ENCODE assay signal across 9 mouse cellular contexts in genomic region chr3:52685434-52686181, GRCm38 (mm10).
DNase-seq lines count a peak whose midpoint lies in the region; ATAC-seq lines count a peak whose summit lies in the region.
"Had no signal": no experiment of that assay in that cellular context is flagged by ENCODE, and none has a peak within 500 bp of the region (broad histone marks: within the 10 kb centered on the region; RNA-seq: fewer than 3 reads in every experiment).

No protein-coding gene starts in this region.

- no peaks in the 10 kb centered on the region for H3K36me3 ChIP-seq in heart, embryonic 11.5 days (ENCODE audit: control insufficient read depth, insufficient read depth, low read length)
- no peaks in the 10 kb centered on the region for H3K36me3 ChIP-seq in neural tube, embryonic 15.5 days
- H3K36me3 ChIP-seq: neural tube, embryonic 12.5 days had no signal

- no peak for ATAC-seq in heart, embryonic 11.5 days (replicated peaks; ENCODE audit: insufficient number of reproducible peaks, low FRiP score, low TSS enrichment)
- ATAC-seq in neural tube, embryonic 15.5 days (ENCODE audit: low FRiP score): no peak

- H3K9me3 ChIP-seq in heart, embryonic 11.5 days (replicated peaks; ENCODE audit: control insufficient read depth, low read length): no peaks in the 10 kb centered on the region
- no peaks in the 10 kb centered on the region for H3K9me3 ChIP-seq in neural tube, embryonic 15.5 days (replicated peaks)
- H3K9me3 ChIP-seq: neural tube, embryonic 12.5 days had no signal

- no peak overlapping the region for H3K4me3 ChIP-seq in heart, embryonic 11.5 days (ENCODE audit: low read depth, low read length)
- no peak overlapping the region for H3K4me3 ChIP-seq in neural tube, embryonic 15.5 days (replicated peaks)
- H3K4me3 ChIP-seq: neural tube, embryonic 12.5 days had no signal

- WGBS in heart, embryonic 11.5 days (ENCODE audit: insufficient replicate concordance): 57% methylated on average over 9 of the region's 9 CpGs
- 33% methylated on average over 9 of the region's 9 CpGs for WGBS in neural tube, embryonic 15.5 days

- H3K27me3 ChIP-seq in heart, embryonic 11.5 days (ENCODE audit: control insufficient read depth, insufficient read depth, low read length): no peaks in the 10 kb centered on the region
- H3K27me3 ChIP-seq in neural tube, embryonic 15.5 days (replicated peaks): peaks cover 12% of the 10 kb centered on the region

- no peaks in the 10 kb centered on the region for H3K4me1 ChIP-seq in heart, embryonic 11.5 days (ENCODE audit: control insufficient read depth, insufficient read depth, low read length)
- peaks cover 7% of the 10 kb centered on the region; the same call in 1 of the 2 replicates for H3K4me1 ChIP-seq in neural tube, embryonic 15.5 days

- H3K9ac ChIP-seq in heart, embryonic 11.5 days (ENCODE audit: low read depth, low read length): no peak overlapping the region
- no peak overlapping the region for H3K9ac ChIP-seq in neural tube, embryonic 15.5 days (replicated peaks)
- H3K9ac ChIP-seq: neural tube, embryonic 12.5 days had no signal

- peak; percentile 54 to 64 for DNase-seq in heart, adult 18-20 months
- peak; percentile 66 for DNase-seq in adrenal gland, adult 8-10 months
- DNase-seq in heart, postnatal 36 days: peak; percentile 29 to 49
- DNase-seq in lung, postnatal 14 days: peak; percentile 43
- DNase-seq in testis, postnatal 14 days (ENCODE audit: low spot score): no peak
- no peak for DNase-seq in layer of hippocampus, adult 9-10 months (ENCODE audit: low spot score)

- intact Hi-C loops in heart, postnatal 36 days (cut with DNase I): no loop called here

- no peak overlapping the region for H3K27ac ChIP-seq in heart, embryonic 11.5 days (ENCODE audit: low read depth, low read length)
- H3K27ac ChIP-seq in neural tube, embryonic 15.5 days (replicated peaks): no peak overlapping the region
- H3K27ac ChIP-seq: neural tube, embryonic 12.5 days had no signal

- no peak overlapping the region for H3K4me2 ChIP-seq in heart, embryonic 11.5 days
- H3K4me2 ChIP-seq in neural tube, embryonic 15.5 days: no peak overlapping the region
- H3K4me2 ChIP-seq: neural tube, embryonic 12.5 days had no signal

Comparison
In these comparisons a context has a peak if more than half of its experiments do, and no peak if none do; other contexts are left out.
1. DNase-seq: peak in heart, adult 18-20 months (2 of 2), adrenal gland, adult 8-10 months (single experiment), heart, postnatal 36 days (2 of 2) and lung, postnatal 14 days (single experiment); none in testis, postnatal 14 days (single experiment) and layer of hippocampus, adult 9-10 months (single experiment).